Mouse (Mus musculus) CH12.LX (cell line): ENCODE data around the gene Abcb9. TPM values are rescaled to one million over a fixed set of nuclear protein-coding genes. Genes with fewer than 3 reads are reported as not detected.

ENCODE experiments used
- DNase-seq: peaks from one replicate; pipeline ENCODE4 v3.0.0-alpha.2; 2013; ENCODE audit errors: extremely low read depth
- H3K27ac ChIP-seq: 2 replicates; pipeline ENCODE4 v1.5.1; 2012; ENCODE audit warnings: low read depth, mild to moderate bottlenecking, control low read depth, moderate library complexity; ENCODE audit not compliant: insufficient read depth
- H3K27me3 ChIP-seq: replicated peaks from 2 replicates; pipeline ENCODE3; 2012; ENCODE audit warnings: inconsistent platforms
- H3K36me3 ChIP-seq, 2 experiments: replicated peaks in 1 of 2; 2 replicates each; pipeline versions ENCODE3 to v1.6.1; 2012; ENCODE audit warnings: inconsistent platforms in 1 of 2, low read length in 1 of 2, mild to moderate bottlenecking in 1 of 2, mixed read lengths in 1 of 2, moderate library complexity in 1 of 2; ENCODE audit not compliant: control insufficient read depth in 1 of 2, insufficient read depth in 1 of 2
- H3K4me1 ChIP-seq, 2 experiments: 2 replicates each; pipeline ENCODE4 v1.6.1; 2012; ENCODE audit warnings: inconsistent platforms in 1 of 2, moderate library complexity in 1 of 2; ENCODE audit not compliant: insufficient read depth in 2 of 2, control insufficient read depth in 1 of 2
- H3K4me2 ChIP-seq: 2 replicates; pipeline ENCODE4 v1.6.1; 2012; ENCODE audit warnings: low read depth, mild to moderate bottlenecking, control low read depth; ENCODE audit not compliant: poor library complexity, insufficient read depth, severe bottlenecking
- H3K4me3 ChIP-seq, 3 experiments: fragments of 150-350 bp in 1 of 3; sonication (generic) in 1 of 3; replicated peaks in 1 of 3; 2 replicates each; pipeline versions ENCODE3 to v1.5.1; 2011 to 2012; ENCODE audit warnings: low read depth in 2 of 3, low read length in 2 of 3, mild to moderate bottlenecking in 2 of 3, moderate library complexity in 2 of 3, control low read depth in 1 of 3, improper control_type of control experiment in 1 of 3, inconsistent platforms in 1 of 3, mixed read lengths in 1 of 3; ENCODE audit not compliant: poor library complexity in 1 of 3
- H3K79me2 ChIP-seq: replicated peaks from 2 replicates; pipeline ENCODE4 v1.6.1; 2012; ENCODE audit warnings: mild to moderate bottlenecking, moderate library complexity; ENCODE audit not compliant: control insufficient read depth, poor library complexity, insufficient read depth, severe bottlenecking; ENCODE audit errors: extremely low read depth
- H3K9ac ChIP-seq: 2 replicates; pipeline ENCODE4 v1.6.1; 2012; ENCODE audit warnings: low read depth, mild to moderate bottlenecking, control low read depth, moderate library complexity; ENCODE audit not compliant: insufficient read depth
- H3K9me3 ChIP-seq: replicated peaks from 2 replicates; pipeline ENCODE3; 2012; ENCODE audit warnings: low read length, inconsistent platforms, mixed read lengths
- BHLHE40 ChIP-seq: IDR thresholded peaks from 2 replicates; pipeline ENCODE4 v1.6.1; 2011; ENCODE audit warnings: mild to moderate bottlenecking, low read depth, low read length, improper control_type of control experiment
- CHD1 ChIP-seq: IDR thresholded peaks from 2 replicates; pipeline ENCODE4 v1.6.1; 2012; ENCODE audit warnings: low read depth, low read length, improper control_type of control experiment, inconsistent platforms
- CHD2 ChIP-seq: IDR thresholded peaks from 2 replicates; pipeline ENCODE4 v1.6.1; 2011; ENCODE audit warnings: low read length, improper control_type of control experiment
- E2F4 ChIP-seq: IDR thresholded peaks from 2 replicates; pipeline ENCODE4 v1.6.1; 2011; ENCODE audit warnings: low read depth, low read length, improper control_type of control experiment; ENCODE audit not compliant: insufficient replicate concordance
- ELF1 ChIP-seq: IDR thresholded peaks from 2 replicates; pipeline ENCODE4 v1.6.1; 2014; ENCODE audit warnings: low read depth, mild to moderate bottlenecking, inconsistent platforms, low read length, improper control_type of control experiment
- EP300 ChIP-seq: IDR thresholded peaks from 2 replicates; pipeline ENCODE4 v1.6.1; 2011; ENCODE audit warnings: low read length, improper control_type of control experiment
- ETS1 ChIP-seq: conservative IDR thresholded peaks from 2 replicates; pipeline ENCODE4 v1.6.1; 2012; ENCODE audit warnings: low read depth, mild to moderate bottlenecking, inconsistent platforms, low read length, improper control_type of control experiment, moderate library complexity
- HCFC1 ChIP-seq: IDR thresholded peaks from 2 replicates; pipeline ENCODE4 v1.6.1; 2012; ENCODE audit warnings: low read depth, mild to moderate bottlenecking, inconsistent platforms, low read length, improper control_type of control experiment
- IRF4 ChIP-seq: IDR thresholded peaks from 2 replicates; pipeline ENCODE4 v1.6.1; 2014; ENCODE audit warnings: low read depth, mild to moderate bottlenecking, inconsistent platforms, low read length, improper control_type of control experiment
- JUN ChIP-seq: IDR thresholded peaks from 2 replicates; pipeline ENCODE4 v1.6.1; 2011; ENCODE audit warnings: low read depth, mild to moderate bottlenecking, low read length, improper control_type of control experiment, moderate library complexity; ENCODE audit not compliant: insufficient read depth
- JUND ChIP-seq: conservative IDR thresholded peaks from 2 replicates; pipeline ENCODE4 v1.6.1; 2011; ENCODE audit warnings: low read depth, low read length, improper control_type of control experiment
- KAT2A ChIP-seq: IDR thresholded peaks from 2 replicates; pipeline ENCODE4 v1.6.1; 2012; ENCODE audit warnings: low read length, improper control_type of control experiment, inconsistent platforms; ENCODE audit not compliant: insufficient replicate concordance
- MAX ChIP-seq: IDR thresholded peaks from 2 replicates; pipeline ENCODE4 v1.6.1; 2011; ENCODE audit warnings: low read length, improper control_type of control experiment
- MAZ ChIP-seq: IDR thresholded peaks from 2 replicates; pipeline ENCODE4 v1.6.1; 2012; ENCODE audit warnings: low read depth, mild to moderate bottlenecking, inconsistent platforms, low read length, improper control_type of control experiment, moderate library complexity
- MEF2A ChIP-seq: IDR thresholded peaks from 2 replicates; pipeline ENCODE4 v1.6.1; 2014; ENCODE audit warnings: low read depth, mild to moderate bottlenecking, inconsistent platforms, low read length, improper control_type of control experiment, borderline replicate concordance
- MXI1 ChIP-seq: IDR thresholded peaks from 2 replicates; pipeline ENCODE4 v1.6.1; 2011; ENCODE audit warnings: mild to moderate bottlenecking, low read depth, low read length, improper control_type of control experiment
- NELFE ChIP-seq: IDR thresholded peaks from 2 replicates; pipeline ENCODE4 v1.6.1; 2011; ENCODE audit warnings: low read depth, low read length, improper control_type of control experiment
- NRF1 ChIP-seq: IDR thresholded peaks from 2 replicates; pipeline ENCODE4 v1.6.1; 2014; ENCODE audit warnings: low read depth, mild to moderate bottlenecking, inconsistent platforms, low read length, improper control_type of control experiment, moderate library complexity
- PAX5 ChIP-seq: IDR thresholded peaks from 2 replicates; pipeline ENCODE4 v1.6.1; 2012; ENCODE audit warnings: low read length, inconsistent platforms, mixed read lengths
- POLR2A ChIP-seq: IDR thresholded peaks from 2 replicates; pipeline ENCODE4 v1.6.1; 2011; ENCODE audit warnings: low read depth, mild to moderate bottlenecking, improper control_type of control experiment, low read length
- POLR2AphosphoS2 ChIP-seq: IDR thresholded peaks from 2 replicates; pipeline ENCODE4 v1.6.1; 2011; ENCODE audit warnings: low read depth, low read length, improper control_type of control experiment
- RAD21 ChIP-seq: IDR thresholded peaks from 2 replicates; pipeline ENCODE4 v1.6.1; 2011; ENCODE audit warnings: low read depth, mild to moderate bottlenecking, low read length, improper control_type of control experiment, moderate library complexity
- RCOR1 ChIP-seq: conservative IDR thresholded peaks from 2 replicates; pipeline ENCODE4 v1.6.1; 2012; ENCODE audit warnings: low read depth, mild to moderate bottlenecking, inconsistent platforms, low read length, improper control_type of control experiment
- SIN3A ChIP-seq: IDR thresholded peaks from 2 replicates; pipeline ENCODE4 v1.6.1; 2012; ENCODE audit warnings: low read length, improper control_type of control experiment, inconsistent platforms
- SMC3 ChIP-seq: IDR thresholded peaks from 2 replicates; pipeline ENCODE4 v1.6.1; 2011; ENCODE audit warnings: low read depth, low read length, improper control_type of control experiment
- TBP ChIP-seq: conservative IDR thresholded peaks from 2 replicates; pipeline ENCODE4 v1.6.1; 2011; ENCODE audit warnings: low read depth, low read length, improper control_type of control experiment
- TCF12 ChIP-seq: IDR thresholded peaks from 2 replicates; pipeline ENCODE4 v1.6.1; 2014; ENCODE audit warnings: low read depth, mild to moderate bottlenecking, inconsistent platforms, low read length, improper control_type of control experiment
- USF2 ChIP-seq: conservative IDR thresholded peaks from 2 replicates; pipeline ENCODE4 v1.6.1; 2011; ENCODE audit warnings: low read depth, low read length, improper control_type of control experiment
- ZKSCAN1 ChIP-seq: IDR thresholded peaks from 2 replicates; pipeline ENCODE4 v1.6.1; 2012; ENCODE audit warnings: low read depth, inconsistent platforms, low read length, improper control_type of control experiment, borderline replicate concordance
- ZMIZ1 ChIP-seq: IDR thresholded peaks from 2 replicates; pipeline ENCODE4 v1.6.1; 2012; ENCODE audit warnings: low read depth, mild to moderate bottlenecking, inconsistent platforms, low read length, improper control_type of control experiment
- ZNF384 ChIP-seq: IDR thresholded peaks from 2 replicates; pipeline ENCODE4 v1.6.1; 2012; ENCODE audit warnings: low read depth, low read length, improper control_type of control experiment, inconsistent platforms
- dilution Hi-C: fragments of 300-500 bp; cut with MboI; formaldehyde crosslinking; loops from 2 replicates; pipeline ENCODE4 v1.14.3; 2020; ENCODE audit warnings: low sequenced_read_pairs; ENCODE audit not compliant: extremely low pct_unique_long_range_greater_than_20kb, extremely low pct_ligation_motif_present
- in situ Hi-C: fragments of 300-500 bp; cut with MboI; formaldehyde crosslinking; loops from 3 replicates; pipeline ENCODE4 v1.14.3; 2019; ENCODE audit warnings: low sequenced_read_pairs, low pct_ligation_motif_present, low pct_unique_long_range_greater_than_20kb, mixed read lengths
- polyA plus RNA-seq: library from polyadenylated mRNA; unstranded; fragments of >175 nt; gene quantifications from 2 replicates; pipeline ENCODE4 v1.2.1, GENCODE M21; 2012; ENCODE audit warnings: low read depth; ENCODE audit not compliant: insufficient read length
- total RNA-seq, 2 experiments: library from RNA; depleted of rRNA; stranded (reverse); fragments of 300-350 nt in 1 of 2; fragments of >200 nt in 1 of 2; gene quantifications; 2 replicates each; pipeline ENCODE4 v1.2.3; 2012 to 2014

The Abcb9 gene
- total and polyA plus RNA-seq, 3 experiments, result 0.44 to 1.4 (median 0.98) TPM

DNA sequence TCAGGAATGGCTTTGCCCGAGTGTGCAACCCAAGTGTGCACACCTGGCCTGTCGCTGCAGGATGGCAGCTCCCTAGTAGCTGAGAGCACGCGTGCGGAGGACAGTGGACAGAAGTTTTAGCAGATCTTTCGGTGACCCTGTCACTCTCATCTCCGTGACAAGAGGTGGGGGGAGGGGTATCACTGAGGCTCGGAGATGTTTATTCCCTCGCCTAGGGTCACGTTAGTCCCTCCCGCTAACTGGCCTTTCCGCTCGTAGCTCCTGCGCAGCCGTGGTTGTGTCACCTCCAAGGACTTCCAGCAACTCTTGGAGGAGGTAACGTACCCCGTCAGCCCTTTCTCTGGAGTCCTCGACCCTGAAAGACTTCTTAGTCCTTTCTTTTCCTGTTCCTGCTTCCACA, 16.9 kb upstream of the Abcb9 start:
- DNase-seq, result no peak
- Histone ChIP-seq H3K4me3 (peak overlapping the region; percentile 88 to 99 (median 94)), H3K4me1 (peaks cover 10 to 31% of the 10 kb centered on the region in 2 experiments), H3K9me3 (no peaks in the 10 kb centered on the region), H3K9ac (peak overlapping the region; percentile 54), H3K4me2 (peak overlapping the region; percentile 81), H3K27ac (peak overlapping the region; percentile 89), H3K79me2 (peaks cover 10% of the 10 kb centered on the region), H3K27me3 (no peaks in the 10 kb centered on the region), H3K36me3 (peaks cover 19 to 28% of the 10 kb centered on the region in 2 experiments)
- dilution Hi-C loops, result no loop called here
- in situ Hi-C loops, result no loop called here
- TF ChIP-seq NRF1 (peak; percentile 69), JUN (no peak), BHLHE40 (peak; percentile 31; the same call in 1 of the 2 replicates), JUND (no peak), POLR2A (no peak), RAD21 (no peak), ZNF384 (no peak), ZMIZ1 (no peak; the same call in 1 of the 2 replicates), POLR2AphosphoS2 (no peak), RCOR1 (no peak), MAX (no peak), TCF12 (0 out of 2 replicates have a peak, but pooled peaks have one; percentile 25), MEF2A (peak; percentile 5; the same call in 1 of the 2 replicates), SIN3A (peak; percentile 21), CHD1 (no peak)

DNA sequence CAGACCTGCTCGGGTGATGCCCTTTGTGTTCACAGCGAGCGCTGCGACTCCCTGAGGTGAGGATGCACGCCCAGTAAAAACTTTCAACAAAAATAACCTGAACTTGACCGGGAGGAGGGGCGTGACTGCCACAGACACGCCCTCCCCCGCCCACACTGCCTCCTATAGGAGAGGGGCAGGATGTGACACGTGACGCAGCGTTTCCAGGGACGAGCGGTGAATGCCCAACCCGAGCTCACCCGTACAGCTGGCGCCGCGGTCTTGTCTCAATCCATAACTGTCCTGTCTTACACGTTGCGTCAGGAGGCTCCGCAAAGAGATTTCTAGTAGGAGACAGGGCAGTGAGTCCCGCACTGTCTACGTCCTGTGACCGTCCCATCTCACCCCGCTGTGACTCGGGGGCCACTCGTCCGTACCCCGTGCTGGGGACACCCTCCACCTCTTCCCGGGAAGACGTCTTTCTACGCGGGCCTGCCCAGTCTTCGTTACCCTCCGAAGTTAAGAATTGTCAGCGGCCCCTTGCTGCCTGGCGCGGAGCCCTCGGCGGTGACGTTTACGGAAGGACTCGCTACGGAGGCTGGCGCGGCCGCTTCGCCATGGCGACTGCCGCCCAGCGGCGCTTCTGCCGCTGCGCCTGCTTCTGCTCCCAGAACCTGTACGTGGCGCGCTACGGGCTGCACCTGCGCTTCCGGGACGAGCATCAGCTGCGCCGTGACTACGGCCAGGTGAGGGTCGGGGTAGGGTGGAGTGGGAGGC, 16.3 kb upstream of the Abcb9 start, which contains the start of gene Ogfod2:
Gene Ogfod2 (plus strand): TSS at position 556 of the 756 bp plus-strand sequence.
- Histone ChIP-seq H3K79me2 (peaks cover 8% of the 10 kb centered on the region), H3K9ac (peak within 1 kb of the TSS; percentile 81), H3K4me3 (peak within 1 kb of the TSS; percentile 88 to 99 (median 96)), H3K9me3 (no peaks in the 10 kb centered on the region), H3K36me3 (peaks cover 14 to 22% of the 10 kb centered on the region in 2 experiments), H3K4me1 (peaks cover 6 to 25% of the 10 kb centered on the region in 2 experiments), H3K4me2 (peak within 1 kb of the TSS; percentile 81), H3K27ac (peak within 1 kb of the TSS; percentile 89), H3K27me3 (no peaks in the 10 kb centered on the region)
- DNase-seq, result peak; percentile 97
- in situ Hi-C loops (no loop called here), dilution Hi-C loops (no loop called here)
- TF ChIP-seq USF2 (peak; percentile 94), ZKSCAN1 (no peak), ZMIZ1 (no peak; the same call in 1 of the 2 replicates), CHD2 (peak; percentile 43; the same call in 1 of the 2 replicates), ELF1 (peak; percentile 98), E2F4 (peak; percentile 74; the same call in 1 of the 2 replicates), MAZ (peak; percentile 18; the same call in 1 of the 2 replicates), TBP (peak; percentile 55; the same call in 1 of the 2 replicates), ZNF384 (no peak), ETS1 (peak; percentile 15; the same call in 1 of the 2 replicates), POLR2AphosphoS2 (no peak; the same call in 1 of the 2 replicates), HCFC1 (peak; percentile 75), MXI1 (peak; percentile 85; the same call in 1 of the 2 replicates), CHD1 (no peak), EP300 (no peak), JUND (no peak), SMC3 (peak; percentile 33; the same call in 1 of the 2 replicates), IRF4 (peak; percentile 56), NELFE (peak; percentile 78), KAT2A (peak; percentile 46; the same call in 1 of the 2 replicates), PAX5 (no peak)
